Mouse (Mus musculus) stomach, embryonic 14.5 days (tissue): ENCODE data around the gene Plekhh2. TPM values are rescaled to one million over a fixed set of nuclear protein-coding genes. Genes with fewer than 3 reads are reported as not detected.
"Not testable (repeated sequence)": the region's sequence is repeated elsewhere in the genome, so short reads cannot be mapped to it uniquely, and the experiment has no call there.

Experiments used
- ATAC-seq: fragments of 200-750 bp; cut with Nextera tagmentation; 2 replicates; pipeline ENCODE4 v1.8.0; 2017; ENCODE audit warnings: low read depth, moderate TSS enrichment; ENCODE audit not compliant: insufficient number of reproducible peaks, insufficient read depth, low FRiP score
- H3K27ac ChIP-seq: fragments of 300-500 bp; sonication (generic); 2 replicates; pipeline ENCODE4 v1.5.1; 2014; ENCODE audit warnings: mild to moderate bottlenecking, low read length, moderate library complexity, mixed read lengths
- H3K27me3 ChIP-seq: fragments of 300-500 bp; sonication (generic); 2 replicates; pipeline ENCODE4 v1.6.1; 2014; ENCODE audit warnings: low read length, control low read depth, mixed read lengths; ENCODE audit not compliant: control insufficient read depth, insufficient read depth
- H3K36me3 ChIP-seq: fragments of 300-500 bp; sonication (generic); 2 replicates; pipeline ENCODE4 v1.6.1; 2014; ENCODE audit warnings: mild to moderate bottlenecking, control low read depth, low read length, moderate library complexity, mixed read lengths; ENCODE audit not compliant: control insufficient read depth, insufficient read depth
- H3K4me1 ChIP-seq: fragments of 300-500 bp; sonication (generic); 2 replicates; pipeline ENCODE4 v1.6.1; 2014; ENCODE audit warnings: low read length, control low read depth, mixed read lengths; ENCODE audit not compliant: control insufficient read depth, insufficient read depth
- H3K4me2 ChIP-seq: fragments of 300-500 bp; sonication (generic); replicated peaks from 2 replicates; pipeline ENCODE4 v1.6.1; 2014; ENCODE audit warnings: low read depth, low read length, control low read depth
- H3K4me3 ChIP-seq: fragments of 300-500 bp; sonication (generic); 2 replicates; pipeline ENCODE4 v1.5.1; 2014; ENCODE audit warnings: low read depth, low read length, control low read depth
- H3K9ac ChIP-seq: fragments of 300-500 bp; sonication (generic); replicated peaks from 2 replicates; pipeline ENCODE4 v1.6.1; 2014; ENCODE audit warnings: low read depth, mild to moderate bottlenecking, control low read depth, low read length, moderate library complexity, mixed read lengths
- H3K9me3 ChIP-seq: fragments of 300-500 bp; sonication (generic); 2 replicates; pipeline ENCODE4 v1.6.1; 2016; ENCODE audit warnings: low read depth, low read length, control low read depth; ENCODE audit not compliant: control insufficient read depth
- WGBS: fragments of 180-500 bp; shearing (Covaris S2); extraction: QIAGEN DNeasy Blood & Tissue Kit; methylation state at CpG from one replicate; pipeline ENCODE4 v1.1.7; 2014; 5-methylcytosine and 5-hydroxymethylcytosine counted together
- polyA plus RNA-seq: library from polyadenylated mRNA; unstranded; fragments of >200 nt; fragmentation: Nextera tagmentation; extraction: Ambion mirVana; gene quantifications from 2 replicates; pipeline ENCODE4 v1.2.1, GENCODE M21; 2014

Gene Plekhh2
- polyA plus RNA-seq, 1 experiment from 2014 or later = 16.2 TPM

- Histone ChIP-seq H3K9ac (no peak overlapping the region), H3K4me1 (no peaks in the 10 kb centered on the region), H3K4me2 (no peak overlapping the region), H3K9me3 (no peaks in the 10 kb centered on the region), H3K36me3 (peaks cover 3% of the 10 kb centered on the region; the same call in 1 of the 2 replicates), H3K27me3 (no peaks in the 10 kb centered on the region), H3K27ac (no peak overlapping the region), H3K4me3 (no peak overlapping the region)
- no peak for ATAC-seq
- WGBS = 79% methylated on average over 8 of the region's 8 CpGs
Measured at GRCm38 (mm10) chr17:84540603-84541002, 28.9 kb downstream of the Plekhh2 start.

DNA sequence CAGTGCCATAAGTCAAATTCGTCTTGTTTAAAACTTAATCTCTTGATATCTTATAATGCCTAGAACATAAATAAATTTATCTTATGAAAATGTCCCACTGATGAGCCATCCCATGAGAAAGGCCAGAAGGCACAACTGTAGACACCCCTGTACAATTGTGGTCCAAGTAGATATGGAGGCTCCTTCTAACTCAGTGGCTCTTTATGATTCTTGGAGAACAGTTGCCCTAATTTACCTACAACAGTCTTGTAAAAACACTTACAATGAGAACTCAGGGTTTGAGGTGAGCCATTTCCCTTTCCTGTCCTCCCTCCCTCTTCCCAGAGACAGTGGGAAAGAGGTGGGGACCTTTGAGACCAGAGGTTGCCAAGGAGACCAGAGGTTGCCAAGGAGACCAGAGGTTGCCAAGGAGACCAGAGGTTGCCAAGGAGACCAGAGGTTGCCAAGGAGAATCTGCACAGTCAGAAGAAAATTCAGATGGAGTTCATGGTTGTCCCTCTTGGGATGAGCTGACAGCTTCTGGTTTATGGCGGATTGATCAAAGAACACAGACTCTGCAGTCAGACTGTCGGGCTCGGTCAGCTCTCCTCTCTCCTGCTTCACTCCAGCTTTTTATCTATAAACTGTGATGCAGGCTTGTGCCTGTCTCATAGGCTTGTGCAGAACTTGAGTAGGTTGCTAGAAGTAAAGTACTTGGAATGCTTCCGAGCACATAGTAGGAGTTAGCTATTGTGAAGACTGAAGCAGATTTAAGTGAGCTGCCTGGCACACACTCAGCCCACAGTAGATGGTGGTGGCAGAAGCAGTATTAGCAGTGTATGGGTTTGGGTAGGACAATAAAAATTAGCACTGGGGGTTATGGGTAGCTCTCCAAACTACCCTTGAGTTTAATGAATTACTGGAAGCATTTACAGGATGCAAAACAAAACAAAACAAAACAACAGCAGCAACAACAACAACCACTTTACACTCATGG is 39.5 kb downstream of the Plekhh2 start:
- Histone ChIP-seq H3K27ac (no peak overlapping the region), H3K4me1 (no peaks in the 10 kb centered on the region), H3K4me2 (no peak overlapping the region), H3K9ac (no peak overlapping the region), H3K36me3 (no peaks in the 10 kb centered on the region; the same call in 1 of the 2 replicates), H3K9me3 (no peaks in the 10 kb centered on the region), H3K27me3 (no peaks in the 10 kb centered on the region), H3K4me3 (no peak overlapping the region)
- 84% methylated on average over 5 of the region's 5 CpGs for WGBS
- ATAC-seq = no peak

DNA sequence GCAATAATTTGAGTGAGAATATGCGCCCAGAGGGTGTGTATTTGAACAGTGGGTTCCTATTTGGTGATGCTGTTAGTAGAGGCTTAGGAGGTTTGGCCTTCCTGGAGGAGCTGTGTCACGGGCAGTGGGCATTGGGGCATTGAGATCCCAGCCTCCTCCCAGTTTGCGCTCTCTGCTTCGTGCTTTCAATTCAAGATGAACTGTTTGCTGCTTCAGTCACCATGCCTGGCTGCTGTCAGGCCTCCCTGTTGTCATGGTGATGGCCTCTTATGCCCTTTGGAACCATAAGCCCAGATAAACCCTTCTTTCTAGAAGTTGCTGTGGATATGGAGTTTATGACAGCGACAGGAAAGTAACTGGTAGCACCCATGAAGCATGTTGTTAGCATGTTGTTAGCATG is 40.5 kb downstream of the Plekhh2 start:
- Histone ChIP-seq H3K4me2 (no peak overlapping the region), H3K4me1 (no peaks in the 10 kb centered on the region), H3K9me3 (no peaks in the 10 kb centered on the region), H3K36me3 (no peaks in the 10 kb centered on the region; the same call in 1 of the 2 replicates), H3K4me3 (no peak overlapping the region), H3K27ac (no peak overlapping the region), H3K9ac (no peak overlapping the region), H3K27me3 (no peaks in the 10 kb centered on the region)
- WGBS = 62% methylated on average over 5 of the region's 5 CpGs
- no peak for ATAC-seq

- H3K27ac ChIP-seq, H3K4me2 ChIP-seq, H3K9ac ChIP-seq, H3K27me3 ChIP-seq, ATAC-seq, H3K4me3 ChIP-seq, H3K9me3 ChIP-seq, H3K4me1 ChIP-seq: not testable (repeated sequence)
- H3K36me3 ChIP-seq = peaks cover 30% of the 10 kb centered on the region
Measured at GRCm38 (mm10) chr17:84564264-84564663, 52.6 kb downstream of the Plekhh2 start.

DNA sequence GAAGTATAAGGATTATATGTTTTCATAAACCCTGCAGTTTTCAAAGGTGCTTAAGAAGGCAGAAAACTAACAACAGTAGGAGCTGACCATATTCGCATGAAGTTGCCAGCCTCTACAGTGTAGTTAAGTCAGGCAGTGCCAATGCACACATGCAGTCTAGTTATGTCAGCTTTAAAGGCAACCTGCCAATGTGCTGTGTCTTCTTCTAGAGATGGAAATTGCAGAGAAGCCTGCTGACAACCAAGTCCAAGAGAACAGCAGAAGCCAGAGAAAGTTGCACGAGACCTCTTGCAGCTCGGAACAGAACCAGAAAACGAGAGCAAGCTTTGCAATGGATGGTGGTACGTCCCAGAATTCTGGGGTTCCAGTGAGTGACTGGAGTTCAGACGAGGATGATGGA is 54.1 kb downstream of the Plekhh2 start:
- Histone ChIP-seq H3K9ac (no peak overlapping the region), H3K9me3 (no peaks in the 10 kb centered on the region), H3K36me3 (peaks cover 26% of the 10 kb centered on the region), H3K4me1 (no peaks in the 10 kb centered on the region), H3K4me2 (no peak overlapping the region), H3K27me3 (no peaks in the 10 kb centered on the region), H3K27ac (no peak overlapping the region), H3K4me3 (no peak overlapping the region)
- WGBS = 91% methylated on average over 6 of the region's 6 CpGs
- no peak for ATAC-seq

DNA sequence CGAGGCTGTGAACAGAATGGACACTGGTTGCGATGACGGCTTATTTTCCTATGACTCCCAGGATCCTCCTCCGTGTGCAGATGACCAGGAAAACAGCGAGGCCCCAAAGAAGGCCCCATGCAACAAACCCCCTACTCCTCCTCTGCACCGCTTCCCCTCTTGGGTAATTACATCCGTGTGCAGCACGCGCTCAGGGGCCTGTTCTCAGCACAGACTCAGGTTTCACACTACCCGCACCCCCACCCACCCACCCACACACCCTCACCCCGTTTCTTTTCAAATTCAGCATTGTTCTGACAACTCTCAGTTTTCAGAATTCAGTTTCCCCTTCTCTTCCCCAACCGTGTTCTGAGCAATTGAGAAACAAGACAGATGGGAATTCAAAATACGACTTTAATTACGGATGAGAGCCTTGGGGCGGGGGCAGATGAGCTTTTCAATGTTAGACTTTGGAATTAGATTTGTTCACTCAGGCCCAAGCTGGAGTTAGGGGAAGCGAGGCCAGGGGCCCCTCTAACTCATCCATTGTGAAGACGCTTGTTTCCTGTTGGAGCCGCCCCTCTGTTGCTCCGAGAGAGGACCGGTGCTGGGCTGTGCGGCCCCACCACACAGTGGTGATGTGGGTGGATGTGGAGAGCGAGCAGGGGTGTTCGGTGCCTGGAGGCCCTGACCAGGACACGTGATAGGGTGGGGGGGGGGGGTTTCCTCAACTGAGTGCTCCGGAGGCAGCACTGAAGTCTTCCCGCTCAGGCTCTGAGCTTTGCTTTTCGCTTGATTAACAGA is 55.3 kb downstream of the Plekhh2 start:
- WGBS = 68% methylated on average over 27 of the region's 27 CpGs
- Histone ChIP-seq H3K9ac (no peak overlapping the region), H3K4me1 (no peaks in the 10 kb centered on the region), H3K27me3 (no peaks in the 10 kb centered on the region), H3K4me2 (no peak overlapping the region), H3K36me3 (peaks cover 26% of the 10 kb centered on the region), H3K4me3 (no peak overlapping the region), H3K27ac (no peak overlapping the region), H3K9me3 (no peaks in the 10 kb centered on the region)
- 0 out of 2 replicates have a peak, but pooled peaks have one; percentile 46 for ATAC-seq

DNA sequence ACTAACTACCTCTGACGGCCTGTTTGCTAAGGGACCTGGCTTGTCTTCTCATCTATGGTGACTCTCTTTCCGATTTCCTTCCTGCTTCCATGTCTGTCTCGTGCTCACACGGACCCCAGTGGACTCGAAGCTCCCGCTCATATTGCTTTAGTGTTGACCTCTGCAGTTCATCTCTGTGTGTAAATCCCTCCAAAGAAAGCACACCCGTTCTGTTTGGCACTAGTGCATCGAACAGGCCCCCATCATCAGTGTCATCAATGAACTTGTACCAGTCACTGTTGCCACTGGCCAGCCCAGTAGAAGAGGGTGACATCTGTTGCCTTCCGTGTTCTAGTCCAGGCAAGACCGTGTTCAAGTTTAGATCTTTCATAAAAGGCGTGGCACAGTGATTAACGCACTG is 57.1 kb downstream of the Plekhh2 start:
- Histone ChIP-seq H3K4me2 (no peak overlapping the region), H3K4me3 (no peak overlapping the region), H3K36me3 (peaks cover 22% of the 10 kb centered on the region), H3K27ac (no peak overlapping the region), H3K4me1 (0 out of 2 replicates have a peak, but pooled peaks cover 2% of the 10 kb centered on the region), H3K9ac (no peak overlapping the region), H3K27me3 (no peaks in the 10 kb centered on the region), H3K9me3 (no peaks in the 10 kb centered on the region)
- no peak for ATAC-seq
- 94% methylated on average over 12 of the region's 12 CpGs for WGBS

- Histone ChIP-seq H3K9me3 (no peaks in the 10 kb centered on the region), H3K27ac (no peak overlapping the region), H3K4me3 (no peak overlapping the region), H3K27me3 (no peaks in the 10 kb centered on the region), H3K4me2 (no peak overlapping the region), H3K9ac (no peak overlapping the region), H3K4me1 (0 out of 2 replicates have a peak, but pooled peaks cover 5% of the 10 kb centered on the region), H3K36me3 (peaks cover 17% of the 10 kb centered on the region; the same call in 1 of the 2 replicates)
- ATAC-seq = no peak
- WGBS = 85% methylated on average over 8 of the region's 8 CpGs
Measured at GRCm38 (mm10) chr17:84569770-84570169, 58.1 kb downstream of the Plekhh2 start.
